Mouse (Mus musculus): ENCODE measurements around the gene Rasal3.

DNA sequence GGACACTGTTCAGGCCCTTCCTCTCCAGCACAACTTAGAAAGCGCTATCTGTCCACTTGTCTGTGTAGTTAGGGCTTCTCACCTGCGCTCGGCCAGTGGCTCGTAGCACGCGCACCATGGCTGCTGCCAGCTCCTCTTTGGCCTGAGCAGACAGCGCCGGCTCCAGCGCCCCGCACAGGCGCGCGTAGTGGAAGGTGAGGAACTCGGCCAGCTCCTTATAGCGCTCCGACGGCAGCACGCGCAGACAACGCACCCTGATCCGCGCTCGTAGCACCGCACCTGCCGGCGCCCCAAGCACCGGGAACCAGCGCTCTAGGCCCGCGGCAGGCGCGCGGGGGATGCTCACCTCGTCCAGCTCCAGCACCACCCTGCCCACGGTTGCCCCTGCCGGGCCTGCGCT, 7.1 kb downstream of the Rasal3 start:
- TF ChIP-seq POLR2A (IDR thresholded peaks at IDR 0.05; ENCODE audit: extremely low read depth, insufficient read depth, low read length), result no peak
- TF ChIP-seq CTCF (IDR thresholded peaks at IDR 0.05; ENCODE audit: low read depth, low read length), result no peak

Measured in liver, adult 2 months (tissue).